Mouse (Mus musculus) left cerebral cortex, postnatal 10 days (tissue): ENCODE measurements around the gene Klhl9. TPM values are rescaled to one million over a fixed set of nuclear protein-coding genes. Genes with fewer than 3 reads are reported as not detected.

Experiments
- total RNA-seq, 2 experiments: library from RNA; stranded (reverse); gene quantifications; 2 replicates each; pipeline ENCODE4 v1.2.3; 2021

The Klhl9 gene
- total RNA-seq, 2 experiments from 2014 or later = 105 to 107 TPM

Other genes with a start within 250 kb of the Klhl9 start
- gene Ifnb1, start 199.7 kb downstream of the Klhl9 start, total RNA-seq = not detected
- gene Ifna15, start 164.2 kb downstream of the Klhl9 start, total RNA-seq = not detected
- gene Ifna14, start 150.7 kb downstream of the Klhl9 start, total RNA-seq = not detected
- gene Ifna9, start 130.1 kb downstream of the Klhl9 start, total RNA-seq = not detected
- not detected for gene Ifna12, start 119.1 kb downstream of the Klhl9 start, total RNA-seq
- gene C87499, start 88.1 kb downstream of the Klhl9 start, total RNA-seq = not detected
- not detected for gene Ifna13, start 78.0 kb downstream of the Klhl9 start, total RNA-seq
- gene Ifna16, start 45.5 kb downstream of the Klhl9 start, total RNA-seq = not detected
- not detected for gene Ifna2, start 38.6 kb downstream of the Klhl9 start, total RNA-seq
- not detected for gene Ifnab, start 31.1 kb downstream of the Klhl9 start, total RNA-seq
- gene Gm26566, start 660 bp downstream of the Klhl9 start, total RNA-seq = 1 to 10 TPM; 1.8 to 2.0 TPM
- not detected for gene Gm13271, start 32.4 kb upstream of the Klhl9 start, total RNA-seq
- gene Gm13283, start 37.7 kb upstream of the Klhl9 start, total RNA-seq = not detected
- not detected for gene Gm13290, start 51.4 kb upstream of the Klhl9 start, total RNA-seq
- gene Gm13289, start 54.5 kb upstream of the Klhl9 start, total RNA-seq = not detected
- gene Gm13272, start 57.4 kb upstream of the Klhl9 start, total RNA-seq = not detected
- not detected for gene Ifnz, start 59.7 kb upstream of the Klhl9 start, total RNA-seq
- gene Gm13276, start 63.2 kb upstream of the Klhl9 start, total RNA-seq = not detected
- not detected for gene Gm13277, start 66.2 kb upstream of the Klhl9 start, total RNA-seq
- not detected for gene Gm13278, start 69.1 kb upstream of the Klhl9 start, total RNA-seq
- not detected for gene Gm13275, start 72.0 kb upstream of the Klhl9 start, total RNA-seq
- gene Gm13279, start 74.9 kb upstream of the Klhl9 start, total RNA-seq = not detected
- gene Gm13285, start 77.2 kb upstream of the Klhl9 start, total RNA-seq = not detected
- not detected for gene Gm13287, start 80.8 kb upstream of the Klhl9 start, total RNA-seq
- gene Gm13288, start 83.1 kb upstream of the Klhl9 start, total RNA-seq = not detected
- not detected for gene Ifna7, start 93.8 kb upstream of the Klhl9 start, total RNA-seq
- gene Ifna11, start 97.5 kb upstream of the Klhl9 start, total RNA-seq = not detected
- not detected for gene Ifna6, start 105.0 kb upstream of the Klhl9 start, total RNA-seq
- not detected for gene Ifna5, start 113.1 kb upstream of the Klhl9 start, total RNA-seq
- not detected for gene Ifna4, start 119.4 kb upstream of the Klhl9 start, total RNA-seq
- not detected for gene Ifna1, start 127.6 kb upstream of the Klhl9 start, total RNA-seq
- not detected for gene Ifne, start 157.7 kb upstream of the Klhl9 start, total RNA-seq